Mouse (Mus musculus) MEL (cell line): Measurements from ENCODE around the gene Slc25a22. TPM values are rescaled to one million over a fixed set of nuclear protein-coding genes. Genes with fewer than 3 reads are reported as not detected.
A peak's percentile ranks its signal among the peaks of the same experiment; 100 is the strongest.

Experiments used
- DNase-seq: peaks from one replicate; pipeline ENCODE4 v3.0.0; 2011; ENCODE audit warnings: low read depth, low spot score
- H3K27ac ChIP-seq: 2 replicates; pipeline ENCODE4 v1.5.1; 2012; ENCODE audit warnings: low read depth, mild to moderate bottlenecking, control low read depth, low read length, moderate library complexity; ENCODE audit not compliant: control insufficient read depth
- H3K27me3 ChIP-seq, 2 experiments: fragments of 150-350 bp in 1 of 2; sonication (generic) in 1 of 2; 2 replicates each; pipeline ENCODE4 v1.6.1; 2012; ENCODE audit warnings: low read length in 2 of 2, mild to moderate bottlenecking in 2 of 2, improper control_type of control experiment in 1 of 2, moderate library complexity in 1 of 2; ENCODE audit not compliant: insufficient read depth in 2 of 2, control insufficient read depth in 1 of 2
- H3K36me3 ChIP-seq, 2 experiments: 2 replicates each; pipeline ENCODE4 v1.6.1; 2012 to 2014; ENCODE audit warnings: low read length in 2 of 2, improper control_type of control experiment in 1 of 2, inconsistent platforms in 1 of 2, mild to moderate bottlenecking in 1 of 2; ENCODE audit not compliant: insufficient read depth in 2 of 2, control insufficient read depth in 1 of 2
- H3K4me1 ChIP-seq, 2 experiments: fragments of 150-350 bp in 1 of 2; sonication (generic) in 1 of 2; 2 replicates each; pipeline ENCODE4 v1.6.1; 2012; ENCODE audit warnings: low read length in 2 of 2, improper control_type of control experiment in 1 of 2, mild to moderate bottlenecking in 1 of 2; ENCODE audit not compliant: insufficient read depth in 2 of 2, control insufficient read depth in 1 of 2
- H3K4me3 ChIP-seq, 2 experiments: fragments of 150-350 bp in 1 of 2; sonication (generic) in 1 of 2; 2 replicates each; pipeline ENCODE4 v1.5.1; 2012; ENCODE audit warnings: low read depth in 2 of 2, low read length in 2 of 2, mild to moderate bottlenecking in 2 of 2, moderate library complexity in 2 of 2, control low read depth in 1 of 2, improper control_type of control experiment in 1 of 2; ENCODE audit not compliant: control insufficient read depth in 1 of 2, insufficient read depth in 1 of 2
- H3K79me2 ChIP-seq: 2 replicates; pipeline ENCODE4 v1.6.1; 2012; ENCODE audit warnings: mild to moderate bottlenecking, low read length, moderate library complexity; ENCODE audit not compliant: control insufficient read depth, poor library complexity, insufficient read depth
- H3K9ac ChIP-seq: 2 replicates; pipeline ENCODE4 v1.6.1; 2012; ENCODE audit warnings: low read depth, mild to moderate bottlenecking, control low read depth, low read length, moderate library complexity; ENCODE audit not compliant: control insufficient read depth, poor library complexity, severe bottlenecking
- H3K9me3 ChIP-seq: fragments of 150-350 bp; sonication (generic); replicated peaks from 2 replicates; pipeline ENCODE4 v1.6.1; 2012; ENCODE audit warnings: mild to moderate bottlenecking, low read length, improper control_type of control experiment, moderate library complexity; ENCODE audit not compliant: insufficient read depth
- BHLHE40 ChIP-seq: IDR thresholded peaks from 2 replicates; pipeline ENCODE4 v1.6.1; 2012; ENCODE audit warnings: low read depth, mild to moderate bottlenecking, inconsistent platforms, low read length, improper control_type of control experiment, borderline replicate concordance
- CHD1 ChIP-seq: IDR thresholded peaks from 2 replicates; pipeline ENCODE4 v1.6.1; 2012; ENCODE audit warnings: low read depth, mild to moderate bottlenecking, inconsistent platforms, low read length, improper control_type of control experiment
- CHD2 ChIP-seq: IDR thresholded peaks from 2 replicates; pipeline ENCODE4 v1.6.1; 2011; ENCODE audit warnings: low read length, improper control_type of control experiment
- CTCF ChIP-seq, 3 experiments: IDR thresholded peaks in 2 of 3; conservative IDR thresholded peaks in 1 of 3; 2 replicates each; pipeline ENCODE4 v1.5.1; 2011 to 2012; ENCODE audit warnings: low read length in 3 of 3, low read depth in 2 of 3, mild to moderate bottlenecking in 2 of 3, improper control_type of control experiment in 1 of 3, inconsistent platforms in 1 of 3, mixed read lengths in 1 of 3, moderate library complexity in 1 of 3; ENCODE audit not compliant: control insufficient read depth in 1 of 3, insufficient read depth in 1 of 3, poor library complexity in 1 of 3, severe bottlenecking in 1 of 3
- E2F4 ChIP-seq: IDR thresholded peaks from 2 replicates; pipeline ENCODE4 v1.6.1; 2011; ENCODE audit warnings: low read depth, low read length, improper control_type of control experiment, borderline replicate concordance
- ELF1 ChIP-seq: IDR thresholded peaks from 2 replicates; pipeline ENCODE4 v1.6.1; 2014; ENCODE audit warnings: low read depth, mild to moderate bottlenecking, inconsistent platforms, low read length, improper control_type of control experiment, moderate library complexity
- EP300 ChIP-seq, 2 experiments: IDR thresholded peaks; 2 replicates each; pipeline ENCODE4 v1.6.1; 2011; ENCODE audit warnings: improper control_type of control experiment in 2 of 2, low read length in 2 of 2, low read depth in 1 of 2, mild to moderate bottlenecking in 1 of 2
- ETS1 ChIP-seq: IDR thresholded peaks from 2 replicates; pipeline ENCODE4 v1.6.1; 2012; ENCODE audit warnings: low read depth, mild to moderate bottlenecking, inconsistent platforms, low read length, improper control_type of control experiment, moderate library complexity
- GATA1 ChIP-seq: IDR thresholded peaks from 2 replicates; pipeline ENCODE4 v1.6.1; 2011; ENCODE audit warnings: low read depth, low read length, improper control_type of control experiment
- HCFC1 ChIP-seq: IDR thresholded peaks from 2 replicates; pipeline ENCODE4 v1.6.1; 2012; ENCODE audit warnings: low read depth, mild to moderate bottlenecking, inconsistent platforms, low read length, improper control_type of control experiment, moderate library complexity
- JUND ChIP-seq: IDR thresholded peaks from 2 replicates; pipeline ENCODE4 v1.6.1; 2011; ENCODE audit warnings: low read depth, mild to moderate bottlenecking, improper control_type of control experiment, low read length
- KAT2A ChIP-seq: conservative IDR thresholded peaks from 2 replicates; pipeline ENCODE4 v1.6.1; 2012; ENCODE audit warnings: low read depth, low read length, improper control_type of control experiment, inconsistent platforms
- MAFK ChIP-seq: IDR thresholded peaks from 2 replicates; pipeline ENCODE4 v1.6.1; 2011; ENCODE audit warnings: low read depth, mild to moderate bottlenecking, low read length, improper control_type of control experiment, borderline replicate concordance
- MAX ChIP-seq: IDR thresholded peaks from 2 replicates; pipeline ENCODE4 v1.6.1; 2011; ENCODE audit warnings: low read length, improper control_type of control experiment
- MAZ ChIP-seq: IDR thresholded peaks from 2 replicates; pipeline ENCODE4 v1.6.1; 2012; ENCODE audit warnings: low read depth, mild to moderate bottlenecking, inconsistent platforms, low read length, improper control_type of control experiment
- MEF2A ChIP-seq: IDR thresholded peaks from 2 replicates; pipeline ENCODE4 v1.6.1; 2014; ENCODE audit warnings: low read depth, mild to moderate bottlenecking, inconsistent platforms, low read length, improper control_type of control experiment; ENCODE audit not compliant: poor library complexity, insufficient replicate concordance, severe bottlenecking; ENCODE audit errors: extremely low read depth
- MXI1 ChIP-seq: IDR thresholded peaks from 2 replicates; pipeline ENCODE4 v1.6.1; 2011; ENCODE audit warnings: mild to moderate bottlenecking, low read depth, low read length, improper control_type of control experiment
- MYC ChIP-seq: IDR thresholded peaks from 2 replicates; pipeline ENCODE4 v1.6.1; 2011; ENCODE audit warnings: low read depth, mild to moderate bottlenecking, low read length, improper control_type of control experiment, moderate library complexity
- NELFE ChIP-seq: IDR thresholded peaks from 2 replicates; pipeline ENCODE4 v1.6.1; 2011; ENCODE audit warnings: low read depth, low read length, improper control_type of control experiment
- POLR2A ChIP-seq, 2 experiments: IDR thresholded peaks; 2 replicates each; pipeline ENCODE4 v1.6.1; 2011 to 2012; ENCODE audit warnings: low read length in 2 of 2, mild to moderate bottlenecking in 2 of 2, control low read depth in 1 of 2, improper control_type of control experiment in 1 of 2, low read depth in 1 of 2, moderate library complexity in 1 of 2; ENCODE audit not compliant: control insufficient read depth in 1 of 2, insufficient read depth in 1 of 2, poor library complexity in 1 of 2
- POLR2AphosphoS5 ChIP-seq: IDR thresholded peaks from 2 replicates; pipeline ENCODE4 v1.6.1; 2012; ENCODE audit warnings: low read depth, borderline replicate concordance, mild to moderate bottlenecking, inconsistent platforms, low read length, moderate library complexity, mixed read lengths
- RAD21 ChIP-seq: IDR thresholded peaks from 2 replicates; pipeline ENCODE4 v1.6.1; 2011; ENCODE audit warnings: mild to moderate bottlenecking, low read depth, low read length, improper control_type of control experiment
- RCOR1 ChIP-seq: IDR thresholded peaks from 2 replicates; pipeline ENCODE4 v1.6.1; 2012; ENCODE audit warnings: low read depth, mild to moderate bottlenecking, inconsistent platforms, low read length, improper control_type of control experiment
- SIN3A ChIP-seq: IDR thresholded peaks from 2 replicates; pipeline ENCODE4 v1.6.1; 2012; ENCODE audit warnings: low read length, improper control_type of control experiment, inconsistent platforms
- SMC3 ChIP-seq: IDR thresholded peaks from 2 replicates; pipeline ENCODE4 v1.6.1; 2011; ENCODE audit warnings: low read depth, low read length, improper control_type of control experiment
- TAL1 ChIP-seq: IDR thresholded peaks from 2 replicates; pipeline ENCODE4 v1.6.1; 2012; ENCODE audit warnings: mild to moderate bottlenecking, inconsistent platforms, low read length, moderate library complexity, mixed read lengths
- TCF12 ChIP-seq: IDR thresholded peaks from 2 replicates; pipeline ENCODE4 v1.6.1; 2014; ENCODE audit warnings: low read depth, mild to moderate bottlenecking, inconsistent platforms, low read length, improper control_type of control experiment, moderate library complexity
- UBTF ChIP-seq: IDR thresholded peaks from 2 replicates; pipeline ENCODE4 v1.6.1; 2012; ENCODE audit warnings: low read depth, mild to moderate bottlenecking, inconsistent platforms, low read length, improper control_type of control experiment, moderate library complexity, borderline replicate concordance; ENCODE audit not compliant: insufficient read depth
- USF1 ChIP-seq: IDR thresholded peaks from 2 replicates; pipeline ENCODE4 v1.6.1; 2014; ENCODE audit warnings: low read depth, mild to moderate bottlenecking, inconsistent platforms, low read length, improper control_type of control experiment, moderate library complexity
- USF2 ChIP-seq, 2 experiments: IDR thresholded peaks; 2 replicates each; pipeline ENCODE4 v1.6.1; 2011 to 2012; ENCODE audit warnings: improper control_type of control experiment in 2 of 2, low read length in 2 of 2, borderline replicate concordance in 1 of 2, inconsistent platforms in 1 of 2, low read depth in 1 of 2, mild to moderate bottlenecking in 1 of 2; ENCODE audit not compliant: insufficient read depth in 1 of 2
- ZC3H11A ChIP-seq: IDR thresholded peaks from 2 replicates; pipeline ENCODE4 v1.6.1; 2012; ENCODE audit warnings: low read depth, mild to moderate bottlenecking, inconsistent platforms, low read length, improper control_type of control experiment
- ZKSCAN1 ChIP-seq: IDR thresholded peaks from 2 replicates; pipeline ENCODE4 v1.6.1; 2012; ENCODE audit warnings: low read depth, mild to moderate bottlenecking, inconsistent platforms, low read length, improper control_type of control experiment, moderate library complexity
- ZMIZ1 ChIP-seq: IDR thresholded peaks from 2 replicates; pipeline ENCODE4 v1.6.1; 2012; ENCODE audit warnings: low read depth, mild to moderate bottlenecking, inconsistent platforms, low read length, improper control_type of control experiment, moderate library complexity
- ZNF384 ChIP-seq: IDR thresholded peaks from 2 replicates; pipeline ENCODE4 v1.6.1; 2012; ENCODE audit warnings: low read depth, mild to moderate bottlenecking, inconsistent platforms, low read length, improper control_type of control experiment
- polyA plus RNA-seq, 2 experiments: library from polyadenylated mRNA; stranded (reverse) in 1 of 2; unstranded in 1 of 2; fragments of >175 nt in 1 of 2; fragments of >200 nt in 1 of 2; gene quantifications; 2 replicates each; pipeline versions ENCODE4 v1.2.1 to v1.2.4; 2012; ENCODE audit warnings: low replicate concordance in 2 of 2, low read depth in 1 of 2; ENCODE audit not compliant: insufficient read length in 2 of 2, insufficient read depth in 1 of 2, missing spikeins in 1 of 2
- total RNA-seq: library from RNA; depleted of rRNA; stranded (reverse); fragments of 300-350 nt; gene quantifications from 2 replicates; pipeline ENCODE4 v1.2.3, GENCODE M21; 2012; rRNA removed

Gene Slc25a22
- total RNA-seq, result 17.7 and 23.8 TPM in 2 replicates
- 10 to 100 TPM in 1 of 2 experiments, not detected in 1; 46.0 TPM for polyA plus RNA-seq

GRCm38 (mm10) chr7:141437178-141438120 is at the start of gene Slc25a22:
TSS of gene Slc25a22 (minus strand) at chr7:141437892.
- peak within 1 kb of the TSS; percentile 90 for H3K9ac ChIP-seq
- H3K27me3 ChIP-seq, result no peaks in the 10 kb centered on the region
- peak; percentile 89 for DNase-seq
- peak within 1 kb of the TSS; percentile 59 for H3K27ac ChIP-seq
- no peaks in the 10 kb centered on the region for H3K9me3 ChIP-seq
- peaks cover 0 to 18% of the 10 kb centered on the region in 2 experiments; a peak in 3 of 4 replicates for H3K36me3 ChIP-seq
- peak within 1 kb of the TSS; percentile 86 to 90 for H3K4me3 ChIP-seq
- H3K4me1 ChIP-seq, result peaks cover 4 to 20% of the 10 kb centered on the region in 2 experiments; a peak in 3 of 4 replicates
- peaks cover 34% of the 10 kb centered on the region for H3K79me2 ChIP-seq
- TF ChIP-seq ZKSCAN1 (no peak), RAD21 (peak; percentile 44), ZC3H11A (peak; percentile 33; the same call in 1 of the 2 replicates), RCOR1 (no peak), ELF1 (0 out of 2 replicates have a peak, but pooled peaks have one; percentile 6), POLR2AphosphoS5 (no peak), BHLHE40 (no peak), USF2 (IDR thresholded peaks at IDR 0.05; ENCODE audit: borderline replicate concordance in 1 of 2, insufficient read depth in 1 of 2, low read depth in 1 of 2, low read length in 2 of 2) (0 out of 4 replicates have a peak, but pooled peaks of 1 of the 2 experiments have one; percentile 12), USF1 (peak; percentile 78), SIN3A (peak; percentile 84), JUND (no peak), MYC (peak; percentile 75), TAL1 (no peak), TCF12 (no peak), CHD1 (no peak), POLR2A (IDR thresholded peaks at IDR 0.05; ENCODE audit: control insufficient read depth in 1 of 2, insufficient read depth in 1 of 2, low read depth in 1 of 2, low read length in 2 of 2, poor library complexity in 1 of 2) (peak; percentile 83 to 84), MEF2A (0 out of 2 replicates have a peak, but pooled peaks have one; percentile 45), ETS1 (no peak; the same call in 1 of the 2 replicates), MXI1 (peak; percentile 96), ZMIZ1 (peak; percentile 65; the same call in 1 of the 2 replicates), SMC3 (peak; percentile 52), HCFC1 (no peak; the same call in 1 of the 2 replicates), MAX (peak; percentile 78), UBTF (no peak; the same call in 1 of the 2 replicates), EP300 (IDR thresholded peaks at IDR 0.05; ENCODE audit: low read depth in 1 of 2, low read length in 2 of 2) (no peak), CHD2 (no peak), CTCF (IDR thresholded peaks at IDR 0.05 in 2 of 3, conservative IDR thresholded peaks at IDR 0.05 in 1 of 3; ENCODE audit: control insufficient read depth in 1 of 3, insufficient read depth in 1 of 3, low read depth in 2 of 3, low read length in 3 of 3, poor library complexity in 1 of 3, severe bottlenecking in 1 of 3) (peak; percentile 39 to 77 (median 71)), MAFK (no peak), GATA1 (no peak), KAT2A (no peak), E2F4 (no peak), MAZ (peak; percentile 48; the same call in 1 of the 2 replicates), NELFE (peak; percentile 77), ZNF384 (no peak)
